Mouse (Mus musculus): ENCODE data around the gene Rab5c. TPM values are rescaled to one million over a fixed set of nuclear protein-coding genes. Genes with fewer than 3 reads are reported as not detected.

Rab5c gene
- polyA plus RNA-seq, 1 experiment from 2014 or later = 37.2 TPM

DNA sequence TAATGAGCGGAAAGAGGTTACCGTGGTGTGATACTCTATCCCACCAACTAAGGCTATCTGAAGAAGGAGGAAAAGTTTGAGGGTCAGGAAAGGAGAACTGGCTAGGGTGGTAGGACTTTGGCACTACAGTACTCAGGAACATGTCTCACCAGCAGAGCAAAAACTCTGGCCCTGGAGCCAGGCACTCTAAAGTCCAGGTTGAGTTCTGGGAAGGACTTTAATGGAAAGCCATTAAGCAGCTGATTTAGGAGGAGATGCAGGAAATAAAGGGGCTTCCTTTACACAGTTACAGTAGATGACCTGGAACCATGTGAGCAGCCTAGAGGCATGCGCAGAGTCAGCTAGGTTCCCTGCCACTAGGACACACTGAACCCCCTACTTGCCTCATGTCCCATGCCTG lies 10.8 kb downstream of the Rab5c start:
- Histone ChIP-seq H3K27ac (no peak overlapping the region), H3K27me3 (ENCODE audit: insufficient read depth, poor library complexity, severe bottlenecking) (no peaks in the 10 kb centered on the region), H3K4me3 (no peak overlapping the region), H3K9me3 (no peaks in the 10 kb centered on the region), H3K4me1 (replicated peaks) (peaks cover 14% of the 10 kb centered on the region), H3K36me3 (peaks cover 30% of the 10 kb centered on the region)
- no peak for DNase-seq (ENCODE audit: low spot score)
- WGBS = 97% methylated on average over 3 of the region's 3 CpGs

DNA sequence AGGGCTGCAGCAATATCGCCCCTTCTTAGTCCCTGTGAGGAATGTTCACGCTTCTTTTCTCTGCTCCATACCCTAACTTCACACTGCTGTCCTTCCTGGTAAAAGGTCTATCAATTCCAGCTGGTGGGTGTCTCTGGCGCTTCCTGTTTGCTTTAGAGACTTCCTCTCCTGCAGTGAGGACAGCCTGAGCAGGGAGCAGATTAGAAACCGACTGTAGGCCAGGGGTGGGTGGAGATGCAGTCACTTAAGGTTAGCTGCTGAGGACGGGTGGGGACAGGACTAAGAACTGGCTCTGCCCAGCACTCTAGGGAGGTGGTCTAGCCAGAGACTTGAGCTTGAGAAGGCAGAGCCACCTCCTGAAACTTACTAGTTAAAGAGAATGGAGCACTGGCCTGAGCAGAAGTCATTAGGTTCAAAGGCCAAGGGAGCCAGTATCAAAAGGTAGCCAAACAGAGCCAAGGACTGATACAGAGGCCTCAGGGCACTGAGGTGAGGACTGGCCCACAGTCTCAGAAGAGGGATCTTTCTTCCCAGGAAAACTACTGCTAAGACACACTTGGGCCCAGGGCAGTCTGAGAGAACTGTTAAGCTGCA lies 13.0 kb downstream of the Rab5c start:
- peak overlapping the region; percentile 5; the same call in 1 of the 2 replicates for H3K27ac ChIP-seq
- no peak for DNase-seq (ENCODE audit: low spot score)

DNA sequence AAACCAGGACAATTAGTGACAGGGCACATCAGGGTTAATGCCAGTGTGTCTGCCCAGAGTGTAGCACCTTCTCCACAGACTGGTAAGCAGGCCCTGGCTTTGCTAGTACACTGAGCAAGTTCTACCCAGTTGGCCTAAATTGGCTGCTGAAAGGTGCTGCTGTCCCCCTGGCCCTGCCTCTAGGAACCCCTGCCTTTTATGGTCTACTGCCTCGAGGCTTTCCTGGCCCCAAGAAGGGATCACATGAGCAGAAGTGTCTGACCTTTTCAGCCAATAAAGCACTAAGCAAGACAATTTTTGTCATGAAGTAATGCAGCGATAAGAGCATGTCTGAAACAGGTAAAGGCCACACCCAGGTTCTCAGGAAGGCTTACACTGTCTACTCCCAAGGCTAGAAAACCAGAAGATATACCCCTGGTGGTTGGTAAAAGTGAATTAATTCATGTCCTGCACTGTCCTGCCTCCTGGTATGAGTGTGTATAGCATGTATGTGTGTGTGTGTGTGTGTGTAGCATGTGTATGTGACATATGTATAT lies 15.5 kb downstream of the Rab5c start:
- no peak overlapping the region for H3K4me3 ChIP-seq
- H3K27me3 ChIP-seq (ENCODE audit: insufficient read depth, poor library complexity, severe bottlenecking) = no peaks in the 10 kb centered on the region
- DNase-seq (ENCODE audit: low spot score) = no peak
- WGBS = 72% methylated on average over 2 of the region's 2 CpGs
- H3K9me3 ChIP-seq = no peaks in the 10 kb centered on the region
- 0 out of 2 replicates have a peak overlapping the region, but pooled peaks have one; percentile 18 for H3K27ac ChIP-seq
- peaks cover 33% of the 10 kb centered on the region for H3K4me1 ChIP-seq (replicated peaks)
- peaks cover 26% of the 10 kb centered on the region for H3K36me3 ChIP-seq

More for the DNA sequence above, 13.0 kb downstream of the Rab5c start:
- Histone ChIP-seq H3K4me1 (replicated peaks) (peaks cover 33% of the 10 kb centered on the region), H3K9me3 (no peaks in the 10 kb centered on the region), H3K36me3 (peaks cover 25% of the 10 kb centered on the region), H3K4me3 (no peak overlapping the region), H3K27me3 (ENCODE audit: insufficient read depth, poor library complexity, severe bottlenecking) (no peaks in the 10 kb centered on the region)
- WGBS = 50% methylated on average over 5 of the region's 5 CpGs

DNA sequence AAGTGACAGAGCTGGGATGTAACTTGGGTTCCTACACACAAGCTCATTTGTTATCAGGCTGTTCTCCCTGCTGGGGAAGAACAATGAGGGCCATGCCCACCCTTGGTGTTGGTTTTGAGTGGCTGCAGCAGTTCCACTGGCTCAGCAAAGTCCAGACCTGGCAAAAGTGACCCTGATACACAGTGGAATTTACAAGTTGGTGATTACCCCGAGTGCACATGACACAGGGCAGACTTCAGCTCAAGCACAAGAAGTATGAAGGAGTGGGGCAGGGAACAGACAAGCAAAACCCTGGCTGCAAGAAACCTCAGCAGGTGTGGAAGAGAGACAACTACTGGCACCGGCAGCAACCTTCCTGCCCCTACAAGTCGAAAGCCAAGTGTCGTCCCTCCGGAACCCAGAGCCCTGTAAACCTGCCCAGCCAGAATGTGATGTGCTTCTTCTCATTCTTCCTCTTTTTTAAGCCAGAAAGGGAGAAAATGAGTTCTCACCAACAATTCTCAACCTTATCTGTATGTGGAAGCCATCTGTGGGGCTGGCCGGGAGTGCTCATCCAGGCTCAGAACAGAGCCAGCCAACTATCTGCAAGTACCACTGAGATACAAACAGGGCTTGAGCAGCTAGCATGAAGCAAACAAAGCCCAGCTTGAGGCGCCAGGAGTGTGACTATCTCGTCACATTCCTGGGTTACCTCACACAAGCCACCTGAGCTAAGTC lies 16.1 kb downstream of the Rab5c start:
- 0 out of 2 replicates have a peak overlapping the region, but pooled peaks have one; percentile 18 for H3K27ac ChIP-seq
- H3K4me3 ChIP-seq = no peak overlapping the region
- H3K36me3 ChIP-seq = peaks cover 32% of the 10 kb centered on the region
- 67% methylated on average over 8 of the region's 8 CpGs for WGBS
- H3K9me3 ChIP-seq = no peaks in the 10 kb centered on the region
- H3K4me1 ChIP-seq (replicated peaks) = peaks cover 33% of the 10 kb centered on the region
- H3K27me3 ChIP-seq (ENCODE audit: insufficient read depth, poor library complexity, severe bottlenecking) = no peaks in the 10 kb centered on the region
- DNase-seq (ENCODE audit: low spot score) = no peak

DNA sequence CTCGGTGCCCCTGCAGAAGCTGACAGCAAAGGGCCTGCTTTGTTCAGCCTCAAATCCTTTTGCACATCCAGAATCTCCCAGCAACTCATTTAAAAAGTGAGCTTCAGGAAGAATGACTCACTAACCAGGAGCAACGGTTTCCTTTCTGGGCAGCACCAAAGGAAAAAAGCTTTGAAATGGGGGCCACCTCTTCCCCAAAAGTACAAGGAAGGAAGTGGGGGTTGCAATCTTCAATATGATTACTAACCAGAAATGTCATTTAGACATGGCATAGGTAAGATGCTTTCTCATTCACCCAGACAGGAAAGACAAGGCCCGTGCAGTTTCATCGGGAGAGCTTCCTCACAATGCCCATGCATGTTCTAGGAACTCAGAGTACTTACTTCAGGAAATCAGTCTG lies 16.8 kb downstream of the Rab5c start:
- Histone ChIP-seq H3K4me1 (replicated peaks) (peaks cover 33% of the 10 kb centered on the region), H3K4me3 (no peak overlapping the region), H3K9me3 (no peaks in the 10 kb centered on the region), H3K27me3 (ENCODE audit: insufficient read depth, poor library complexity, severe bottlenecking) (no peaks in the 10 kb centered on the region), H3K27ac (0 out of 2 replicates have a peak overlapping the region, but pooled peaks have one; percentile 2), H3K36me3 (peaks cover 38% of the 10 kb centered on the region)
- DNase-seq (ENCODE audit: low spot score) = no peak
- 75% methylated on average over 4 of the region's 4 CpGs for WGBS

DNA sequence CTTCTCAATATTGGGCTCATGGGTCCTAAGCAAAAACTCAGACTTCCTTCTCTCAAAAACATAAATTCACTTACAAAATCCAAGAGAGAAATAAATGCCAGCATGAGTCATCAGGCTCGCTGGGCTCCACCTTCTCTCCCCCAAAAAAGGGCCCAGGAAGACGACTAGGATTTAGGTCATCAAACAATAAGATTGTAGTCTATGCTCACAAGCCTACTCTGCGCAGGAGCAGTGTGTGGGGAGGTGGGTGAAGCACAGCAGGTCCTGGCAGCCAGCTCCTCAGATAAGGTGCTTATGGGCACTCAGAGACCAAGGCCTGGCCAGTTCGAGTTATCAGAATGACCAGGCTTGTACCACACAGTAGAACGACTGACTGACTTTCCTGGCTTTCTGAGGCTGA lies 17.7 kb downstream of the Rab5c start:
- 84% methylated on average over 5 of the region's 5 CpGs for WGBS

DNA sequence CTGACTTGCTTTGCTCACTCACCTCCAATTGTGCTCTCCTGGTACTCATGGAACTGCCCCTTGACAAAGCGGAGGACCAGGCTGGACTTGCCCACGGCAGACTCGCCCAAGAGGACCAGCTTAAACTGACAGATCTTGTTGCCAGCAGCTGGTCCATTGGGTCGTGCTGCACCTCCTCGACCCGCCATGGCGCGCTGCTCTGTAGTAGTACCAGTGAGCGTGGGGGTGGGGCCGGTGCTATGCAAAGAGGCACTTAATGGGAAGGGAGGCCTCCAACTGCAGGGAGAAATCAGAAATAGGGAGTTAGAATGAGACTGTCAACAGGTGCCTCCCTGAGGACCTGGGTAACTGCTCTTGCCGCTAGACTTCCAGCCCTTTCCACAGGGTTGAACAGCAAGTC lies 18.1 kb downstream of the Rab5c start:
- no peak for DNase-seq (ENCODE audit: low spot score)
- Histone ChIP-seq H3K4me1 (replicated peaks) (peaks cover 42% of the 10 kb centered on the region), H3K9me3 (no peaks in the 10 kb centered on the region), H3K27ac (no peak overlapping the region), H3K27me3 (ENCODE audit: insufficient read depth, poor library complexity, severe bottlenecking) (no peaks in the 10 kb centered on the region), H3K4me3 (no peak overlapping the region), H3K36me3 (peaks cover 52% of the 10 kb centered on the region)
- WGBS = 89% methylated on average over 11 of the region's 11 CpGs

More for the DNA sequence above, 17.7 kb downstream of the Rab5c start:
- no peaks in the 10 kb centered on the region for H3K27me3 ChIP-seq (ENCODE audit: insufficient read depth, poor library complexity, severe bottlenecking)
- H3K4me3 ChIP-seq = no peak overlapping the region
- no peak for DNase-seq (ENCODE audit: low spot score)
- peaks cover 40% of the 10 kb centered on the region for H3K4me1 ChIP-seq (replicated peaks)
- H3K9me3 ChIP-seq = no peaks in the 10 kb centered on the region
- H3K36me3 ChIP-seq = peaks cover 47% of the 10 kb centered on the region
- no peak overlapping the region for H3K27ac ChIP-seq

DNA sequence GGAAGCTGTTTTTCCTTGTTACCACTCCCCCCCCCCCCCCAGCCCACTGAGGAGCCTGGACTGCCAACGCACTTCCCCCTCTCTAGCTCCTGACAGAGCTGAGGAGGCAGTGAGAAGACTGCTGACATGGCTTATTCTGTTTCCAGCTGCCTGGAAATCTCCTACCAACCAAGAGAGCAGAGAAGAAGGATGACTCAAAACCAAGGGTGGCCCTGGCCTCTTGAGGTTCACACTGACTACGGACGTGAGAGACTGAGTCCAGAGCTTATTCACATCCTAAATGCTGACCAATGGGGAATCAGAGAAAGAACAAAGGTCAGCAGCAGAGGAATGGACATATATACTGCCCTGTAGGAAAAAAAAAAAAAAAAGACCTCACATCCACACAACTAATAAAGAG lies 18.7 kb downstream of the Rab5c start:
- Histone ChIP-seq H3K4me3 (no peak overlapping the region), H3K36me3 (peaks cover 55% of the 10 kb centered on the region), H3K27ac (no peak overlapping the region), H3K27me3 (ENCODE audit: insufficient read depth, poor library complexity, severe bottlenecking) (no peaks in the 10 kb centered on the region), H3K9me3 (no peaks in the 10 kb centered on the region), H3K4me1 (replicated peaks) (peaks cover 43% of the 10 kb centered on the region)
- no peak for DNase-seq (ENCODE audit: low spot score)
- 95% methylated on average over 3 of the region's 3 CpGs for WGBS

DNA sequence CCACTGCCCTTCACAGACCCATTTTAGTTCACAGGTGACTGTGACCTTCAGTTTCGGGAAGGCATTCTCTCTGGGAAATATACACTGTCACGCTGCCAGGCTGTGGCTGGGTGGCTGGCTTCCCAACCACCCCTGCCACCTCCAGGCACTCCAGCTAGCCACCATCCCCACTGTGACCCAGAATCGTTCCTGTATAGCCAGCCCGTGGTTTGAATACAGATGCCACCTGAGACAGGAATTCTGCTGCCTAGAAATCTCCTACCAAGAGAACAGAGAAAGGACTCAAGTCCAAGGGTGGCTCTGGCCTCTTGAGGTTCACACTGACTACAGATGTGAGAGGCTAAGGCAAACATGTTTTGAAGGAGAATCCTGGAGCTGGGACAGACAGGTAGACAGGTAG lies 19.1 kb downstream of the Rab5c start:
- Histone ChIP-seq H3K36me3 (peaks cover 55% of the 10 kb centered on the region), H3K27ac (no peak overlapping the region), H3K9me3 (no peaks in the 10 kb centered on the region), H3K4me1 (replicated peaks) (peaks cover 47% of the 10 kb centered on the region), H3K27me3 (ENCODE audit: insufficient read depth, poor library complexity, severe bottlenecking) (no peaks in the 10 kb centered on the region), H3K4me3 (no peak overlapping the region)
- 96% methylated on average over 4 of the region's 4 CpGs for WGBS
- no peak for DNase-seq (ENCODE audit: low spot score)

DNA sequence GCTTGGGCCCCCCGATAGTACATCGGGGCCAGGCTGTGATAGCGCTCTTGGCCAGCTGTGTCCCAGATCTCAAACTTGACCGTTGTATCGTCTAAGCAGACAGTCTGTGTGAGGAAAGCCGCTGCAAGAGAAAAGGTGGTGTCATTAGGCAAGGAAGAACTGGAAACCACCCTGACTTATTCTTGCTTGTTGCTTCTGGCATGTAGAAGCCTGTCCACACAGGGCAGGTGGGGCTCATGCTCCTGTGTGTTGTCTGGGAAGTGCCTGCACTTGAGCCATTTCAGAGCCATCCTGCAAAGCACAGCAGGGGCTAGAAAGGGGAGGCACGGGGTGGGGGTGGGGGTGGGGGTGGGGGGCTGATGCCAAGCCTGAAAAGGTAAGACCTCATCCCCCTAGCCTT lies 19.6 kb downstream of the Rab5c start:
- H3K27me3 ChIP-seq (ENCODE audit: insufficient read depth, poor library complexity, severe bottlenecking) = no peaks in the 10 kb centered on the region
- peaks cover 55% of the 10 kb centered on the region for H3K36me3 ChIP-seq
- H3K27ac ChIP-seq = no peak overlapping the region
- peaks cover 51% of the 10 kb centered on the region for H3K4me1 ChIP-seq (replicated peaks)
- H3K4me3 ChIP-seq = no peak overlapping the region
- no peaks in the 10 kb centered on the region for H3K9me3 ChIP-seq
- 94% methylated on average over 7 of the region's 7 CpGs for WGBS
- no peak for DNase-seq (ENCODE audit: low spot score)

DNA sequence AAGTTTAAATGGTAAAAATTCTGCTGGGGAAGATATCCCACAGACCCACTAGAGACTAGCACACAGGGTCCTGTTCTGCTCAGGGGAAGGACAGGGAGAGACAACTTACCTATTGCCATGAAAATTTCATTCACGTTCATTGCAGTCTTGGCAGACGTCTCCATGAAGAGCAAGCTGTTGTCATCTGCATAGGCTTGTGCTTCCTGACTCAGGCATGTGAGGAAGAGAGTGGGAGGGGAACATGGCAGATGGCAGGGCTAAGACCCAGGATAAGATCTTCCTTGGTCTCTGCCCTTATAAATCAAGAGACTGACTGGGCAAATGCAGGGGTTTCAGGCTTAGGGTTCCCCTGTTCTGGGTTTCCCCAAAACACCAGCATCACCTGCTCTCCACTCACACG lies 21.4 kb downstream of the Rab5c start:
- 85% methylated on average over 3 of the region's 3 CpGs for WGBS

DNA sequence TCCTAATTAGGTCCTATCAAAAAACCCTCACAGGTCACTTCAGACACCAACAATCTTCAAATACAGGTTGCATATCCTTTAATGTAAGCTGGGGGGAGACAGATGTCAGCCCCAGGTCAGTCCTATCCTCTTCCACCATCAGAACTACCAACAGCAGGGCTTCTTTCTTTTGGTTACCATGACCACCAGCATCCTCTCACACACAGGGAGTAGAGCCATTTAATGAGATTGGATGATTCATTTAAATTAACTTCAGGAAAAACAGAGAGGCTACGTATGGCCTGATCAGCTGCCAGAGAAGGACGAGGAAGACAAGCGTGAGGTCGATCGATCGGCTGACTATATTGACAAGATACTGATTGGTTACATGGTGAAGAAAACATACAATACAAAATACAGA lies 23.1 kb downstream of the Rab5c start:
- peaks cover 65% of the 10 kb centered on the region for H3K36me3 ChIP-seq
- 87% methylated on average over 6 of the region's 6 CpGs for WGBS
- no peaks in the 10 kb centered on the region for H3K9me3 ChIP-seq
- DNase-seq (ENCODE audit: low spot score) = no peak
- no peak overlapping the region for H3K4me3 ChIP-seq
- peaks cover 54% of the 10 kb centered on the region for H3K4me1 ChIP-seq (replicated peaks)
- no peak overlapping the region for H3K27ac ChIP-seq
- H3K27me3 ChIP-seq (ENCODE audit: insufficient read depth, poor library complexity, severe bottlenecking) = no peaks in the 10 kb centered on the region

More for the DNA sequence above, 21.4 kb downstream of the Rab5c start:
- Histone ChIP-seq H3K27me3 (ENCODE audit: insufficient read depth, poor library complexity, severe bottlenecking) (no peaks in the 10 kb centered on the region), H3K36me3 (peaks cover 55% of the 10 kb centered on the region), H3K27ac (no peak overlapping the region), H3K4me3 (no peak overlapping the region), H3K4me1 (replicated peaks) (peaks cover 55% of the 10 kb centered on the region), H3K9me3 (no peaks in the 10 kb centered on the region)
- no peak for DNase-seq (ENCODE audit: low spot score)

DNA sequence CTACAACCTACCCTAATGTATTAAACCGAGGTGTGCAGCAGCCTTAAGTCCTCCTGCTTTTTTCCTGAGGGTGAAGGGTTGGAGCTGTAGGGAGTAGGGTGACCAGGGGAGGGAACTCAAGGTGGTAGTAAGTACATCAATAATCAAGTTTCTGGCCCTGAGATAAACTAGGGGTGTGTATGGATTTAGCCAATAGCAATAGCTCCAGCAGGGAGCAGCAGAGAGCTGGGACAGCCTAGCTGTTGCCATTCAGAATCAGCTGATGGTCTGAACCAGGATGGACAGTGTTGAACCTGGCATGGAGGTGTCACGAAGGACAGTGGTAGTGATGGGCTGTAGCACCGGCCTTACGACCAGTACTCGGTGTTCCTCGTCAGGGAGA lies 23.5 kb downstream of the Rab5c start:
- WGBS = 51% methylated on average over 6 of the region's 6 CpGs
- Histone ChIP-seq H3K36me3 (peaks cover 65% of the 10 kb centered on the region), H3K4me1 (replicated peaks) (peaks cover 54% of the 10 kb centered on the region), H3K27me3 (ENCODE audit: insufficient read depth, poor library complexity, severe bottlenecking) (no peaks in the 10 kb centered on the region), H3K9me3 (no peaks in the 10 kb centered on the region), H3K27ac (peak overlapping the region; percentile 99), H3K4me3 (peak overlapping the region; percentile 98)
- DNase-seq (ENCODE audit: low spot score) = peak; percentile 74
